Mouse (Mus musculus) E14TG2a.4 (cell line): ENCODE data around the gene Tyw1.

Experiments
- CTCF ChIP-seq: conservative IDR thresholded peaks from 2 replicates; pipeline ENCODE4 v1.5.1; 2014; ENCODE audit warnings: low read length
- NANOG ChIP-seq: IDR thresholded peaks from 2 replicates; pipeline ENCODE4 v1.6.1; 2014; ENCODE audit warnings: borderline replicate concordance, low read length, mixed read lengths
- POU5F1 ChIP-seq: IDR thresholded peaks from 2 replicates; pipeline ENCODE4 v1.6.1; 2014; ENCODE audit warnings: low read length, borderline replicate concordance

- TF ChIP-seq CTCF: peak; percentile 95
- no peak for TF ChIP-seq NANOG
- no peak for TF ChIP-seq POU5F1
Measured at GRCm38 (mm10) chr5:130266651-130267050, 11.2 kb downstream of the Tyw1 start.
